Mouse (Mus musculus) C2C12 (cell line): ENCODE data around the gene Mgat5b.

ENCODE experiments used
- CEBPB ChIP-seq: IDR thresholded peaks from one replicate; pipeline ENCODE4 v1.6.1; 2011; ENCODE audit warnings: low read depth, mild to moderate bottlenecking, control low read depth, moderate library complexity
- CTCF ChIP-seq: IDR thresholded peaks from one replicate; pipeline ENCODE4 v1.5.1; 2011; ENCODE audit not compliant: control insufficient read depth, insufficient read depth, insufficient read length
- FOSL1 ChIP-seq: IDR thresholded peaks from one replicate; pipeline ENCODE4 v1.8.0; 2011; ENCODE audit warnings: mild to moderate bottlenecking, low read length; ENCODE audit not compliant: poor library complexity, insufficient read depth, severe bottlenecking
- MAX ChIP-seq: IDR thresholded peaks from one replicate; pipeline ENCODE4 v1.6.1; 2011; ENCODE audit warnings: mild to moderate bottlenecking, control low read depth
- MYOD1 ChIP-seq: IDR thresholded peaks from one replicate; pipeline ENCODE4 v1.6.1; 2011; ENCODE audit warnings: low read depth; ENCODE audit not compliant: control insufficient read depth, insufficient read length
- MYOG ChIP-seq: IDR thresholded peaks from one replicate; pipeline ENCODE4 v1.6.1; 2011; ENCODE audit not compliant: control insufficient read depth, insufficient read length; ENCODE audit errors: extremely low read depth
- USF1 ChIP-seq: IDR thresholded peaks from one replicate; pipeline ENCODE4 v1.6.1; 2011; ENCODE audit warnings: low read depth, mild to moderate bottlenecking, control low read depth, moderate library complexity

- TF ChIP-seq CTCF (no peak), MYOD1 (no peak), FOSL1 (no peak), USF1 (no peak), MAX (no peak), MYOG (no peak), CEBPB (no peak)
Observed at GRCm38 (mm10) chr11:116928031-116928430, 9.4 kb downstream of the Mgat5b start.
